Mouse (Mus musculus) frontal cortex, postnatal 10 days (tissue): ENCODE measurements around the gene Mdfi.

Experiments
- DNase-seq, 2 experiments: peaks; one replicate each; pipeline ENCODE4 v3.0.0; 2022; ENCODE audit warnings: low spot score in 2 of 2, mixed read lengths in 1 of 2

The Mdfi gene

DNA sequence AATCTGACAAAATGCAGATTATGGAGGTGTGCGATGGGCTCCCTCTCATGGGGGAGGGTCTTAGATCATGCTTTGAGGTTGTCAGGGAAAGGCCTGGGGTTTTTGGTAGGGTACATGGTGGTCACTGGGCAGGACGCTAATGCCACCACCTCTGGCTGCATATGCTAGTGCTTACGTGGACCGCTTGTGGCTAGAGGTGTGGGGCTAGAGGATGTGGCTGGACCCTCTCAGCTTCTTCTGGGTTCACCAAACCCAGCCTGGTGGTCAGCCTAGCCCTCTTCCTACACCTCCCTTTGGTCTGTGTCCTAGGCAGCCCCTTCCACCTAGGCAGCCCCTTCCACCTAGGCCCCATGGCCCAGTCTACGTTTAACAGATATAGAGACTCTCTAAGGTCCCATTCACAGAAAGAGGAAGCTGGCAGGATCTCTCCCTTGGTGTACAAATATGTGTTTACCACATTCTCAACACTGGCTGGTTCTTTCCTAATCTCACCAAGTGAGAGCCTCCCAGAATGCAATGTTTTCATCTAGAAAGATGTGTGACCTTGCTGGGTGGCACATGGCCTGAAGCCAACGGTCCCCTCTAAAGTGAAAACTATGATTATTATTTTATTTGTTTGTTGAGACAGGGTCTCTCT, 68.0 kb downstream of the Mdfi start:
- DNase-seq: no peak

DNA sequence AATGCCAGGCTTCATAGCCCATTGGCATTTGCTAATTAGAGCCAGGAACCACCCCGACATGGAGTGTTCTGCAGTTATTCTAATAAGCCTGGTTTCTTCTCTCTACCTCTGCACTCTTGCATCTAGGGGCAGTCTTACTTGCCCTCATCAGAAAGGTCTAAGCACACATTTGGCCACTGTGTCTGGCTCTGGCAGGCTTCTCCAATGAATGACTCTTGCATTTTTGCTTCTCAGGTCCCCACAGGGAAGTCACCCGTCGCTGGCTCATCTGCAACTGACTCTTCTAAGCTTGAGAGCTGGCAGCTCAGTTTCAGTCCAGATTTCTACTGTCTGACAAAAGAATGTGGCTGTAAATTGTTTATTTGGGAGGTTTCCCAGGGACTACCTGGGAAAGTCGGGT, 68.5 kb downstream of the Mdfi start:
- no peak for DNase-seq
